Mouse (Mus musculus) brown adipose tissue, adult 24 weeks (tissue): ENCODE measurements around the gene Aldh1l1. TPM values are rescaled to one million over a fixed set of nuclear protein-coding genes. Genes with fewer than 3 reads are reported as not detected.

ENCODE experiments used
- H3K27ac ChIP-seq: fragments of 200-500 bp; replicated peaks from 2 replicates; pipeline ENCODE4 v1.5.1; 2012; ENCODE audit warnings: low read depth, mild to moderate bottlenecking, low read length
- H3K4me1 ChIP-seq: fragments of 200-500 bp; 2 replicates; pipeline ENCODE4 v1.6.1; 2012; ENCODE audit warnings: low read length, mixed read lengths; ENCODE audit not compliant: control insufficient read depth, insufficient read depth, insufficient read length
- H3K4me3 ChIP-seq: fragments of 200-500 bp; 2 replicates; pipeline ENCODE4 v1.5.1; 2012; ENCODE audit warnings: low read depth, mild to moderate bottlenecking, low read length, moderate library complexity; ENCODE audit not compliant: insufficient read depth
- polyA plus RNA-seq: library from polyadenylated mRNA; stranded (reverse); fragments of >200 nt; gene quantifications from 2 replicates; pipeline ENCODE4 v1.2.4, GENCODE M21; 2012; ENCODE audit not compliant: missing spikeins, insufficient read depth, insufficient read length

Aldh1l1 gene
- polyA plus RNA-seq, 1 experiment, result 46.2 TPM

DNA sequence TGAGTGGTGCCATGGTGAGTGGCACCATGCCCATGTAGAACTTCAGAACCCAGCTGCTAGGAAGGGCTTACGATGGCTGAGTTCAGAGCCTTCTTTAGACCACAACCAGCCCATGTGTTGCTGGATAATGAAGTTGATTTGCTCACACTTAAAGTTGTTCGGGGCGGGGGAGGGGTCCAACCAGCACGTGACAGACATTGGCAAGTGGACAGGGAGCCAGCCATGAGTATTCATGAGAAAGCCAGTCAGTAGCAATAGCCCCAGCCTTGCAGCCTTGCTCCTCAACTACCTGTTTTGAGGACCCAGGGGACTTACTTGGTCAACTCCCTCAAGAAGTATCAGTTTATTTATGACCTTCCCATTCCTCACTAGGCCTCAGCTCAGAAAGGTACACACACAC, 158.7 kb downstream of the Aldh1l1 start:
- no peaks in the 10 kb centered on the region for H3K4me1 ChIP-seq
- no peak overlapping the region for H3K4me3 ChIP-seq
- H3K27ac ChIP-seq, result no peak overlapping the region

GRCm38 (mm10) chr6:90648391-90648790, 162.2 kb downstream of the Aldh1l1 start:
- Histone ChIP-seq H3K4me3 (no peak overlapping the region), H3K4me1 (no peaks in the 10 kb centered on the region), H3K27ac (no peak overlapping the region)

DNA sequence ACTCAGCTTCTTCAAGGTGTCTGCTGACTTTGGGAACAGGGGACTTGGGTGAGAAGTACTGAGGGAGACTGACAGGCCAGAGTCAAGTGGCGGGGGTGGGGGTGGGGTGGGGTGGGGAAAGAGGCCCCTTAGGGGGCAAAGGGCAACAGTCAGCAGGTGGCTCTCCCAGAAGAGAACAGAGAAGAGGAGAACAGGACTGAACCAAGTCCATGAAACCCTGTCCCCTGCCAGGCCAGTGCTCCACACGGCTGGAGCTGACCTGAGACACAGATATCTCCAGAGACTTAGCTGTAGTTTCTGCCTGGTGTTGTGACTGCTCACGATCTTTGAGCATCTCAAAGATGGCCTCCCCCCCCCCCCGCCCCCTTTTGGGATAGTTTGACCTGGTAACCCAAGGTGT, 163.1 kb downstream of the Aldh1l1 start:
- no peak overlapping the region for H3K4me3 ChIP-seq
- H3K27ac ChIP-seq, result no peak overlapping the region

More for the DNA sequence above, 163.1 kb downstream of the Aldh1l1 start:
- H3K4me1 ChIP-seq, result no peaks in the 10 kb centered on the region

Other genes starting within 250 kb of the Aldh1l1 start
- not detected in 2 replicates for gene Vmn1r54, start 240.1 kb upstream of the Aldh1l1 start, polyA plus RNA-seq
- gene BC048671, start 185.2 kb upstream of the Aldh1l1 start, polyA plus RNA-seq, result not detected in 2 replicates
- not detected in 2 replicates for gene Chst13, start 161.2 kb upstream of the Aldh1l1 start, polyA plus RNA-seq
- not detected in 2 replicates for gene Uroc1, start 153.1 kb upstream of the Aldh1l1 start, polyA plus RNA-seq
- gene Zxdc, start 116.9 kb upstream of the Aldh1l1 start, polyA plus RNA-seq, result 5.4 and 5.7 TPM in 2 replicates
- 1.6 TPM in 1 of 2 replicates, not detected in the other for gene Cfap100, start 57.6 kb upstream of the Aldh1l1 start, polyA plus RNA-seq
- gene Klf15, start 23.9 kb upstream of the Aldh1l1 start, polyA plus RNA-seq, result 14.5 and 19.8 TPM in 2 replicates
- 2.3 and 2.6 TPM in 2 replicates for gene Slc41a3, start 118.3 kb downstream of the Aldh1l1 start, polyA plus RNA-seq